ENCODE assay signal across 7 mouse cellular contexts in genomic region chr10:78352666-78353030, GRCm38 (mm10). TPM values are rescaled to one million over a fixed set of nuclear protein-coding genes. Genes with fewer than 3 reads are reported as not detected.
A peak's percentile ranks its signal among the peaks of the same experiment; 100 is the strongest.
DNase-seq lines count a peak whose midpoint lies in the region; ATAC-seq and TF ChIP-seq lines count a peak whose summit lies in the region.

No protein-coding gene starts in this region.

- DNase-seq in lung, embryonic 14.5 days = no peak
- no peak for DNase-seq in lung, postnatal 10 days
- no peak for DNase-seq in limb, embryonic 10.5 days (ENCODE audit: low spot score)
- DNase-seq in left cerebral cortex, adult 11 months (ENCODE audit: low spot score) = no peak
- no peak for DNase-seq in gastrocnemius, postnatal 25 days

- peak overlapping the region; percentile 76 for H3K27ac ChIP-seq in lung, embryonic 14.5 days (ENCODE audit: low read depth)
- no peak overlapping the region for H3K27ac ChIP-seq in embryonic fibroblast, embryonic 13.5 days (ENCODE audit: insufficient read depth, low read length)
- peak overlapping the region; percentile 94 for H3K27ac ChIP-seq in limb, embryonic 10.5 days
- peak overlapping the region; percentile 75 for H3K27ac ChIP-seq in neural tube, embryonic 15.5 days (replicated peaks)

- 17% methylated on average over 8 of the region's 8 CpGs for WGBS in lung, embryonic 14.5 days
- WGBS in limb, embryonic 10.5 days = 23% methylated on average over 8 of the region's 8 CpGs
- WGBS in neural tube, embryonic 15.5 days = 17% methylated on average over 7 of the region's 8 CpGs

- TF ChIP-seq POLR2A in embryonic fibroblast, embryonic 13.5 days (IDR thresholded peaks at IDR 0.05; ENCODE audit: low read depth, low read length) = no peak

- H3K36me3 ChIP-seq in lung, embryonic 14.5 days (ENCODE audit: insufficient read depth) = no peaks in the 10 kb centered on the region
- H3K36me3 ChIP-seq in limb, embryonic 10.5 days = no peaks in the 10 kb centered on the region
- H3K36me3 ChIP-seq in neural tube, embryonic 15.5 days = no peaks in the 10 kb centered on the region

- no peak for TF ChIP-seq CTCF in lung, embryonic 14.5 days (IDR thresholded peaks at IDR 0.05; ENCODE audit: low read depth)
- TF ChIP-seq CTCF in embryonic fibroblast, embryonic 13.5 days (IDR thresholded peaks at IDR 0.05; ENCODE audit: borderline replicate concordance, insufficient read depth, low read length) = no peak

- peak overlapping the region; percentile 90 for H3K4me3 ChIP-seq in lung, embryonic 14.5 days (ENCODE audit: low read depth, low read length)
- H3K4me3 ChIP-seq in embryonic fibroblast, embryonic 13.5 days (ENCODE audit: insufficient read depth, low read length) = peak overlapping the region; percentile 36
- peak overlapping the region; percentile 93 for H3K4me3 ChIP-seq in limb, embryonic 10.5 days
- peak overlapping the region; percentile 97 for H3K4me3 ChIP-seq in neural tube, embryonic 15.5 days (replicated peaks)

- peak overlapping the region; percentile 98 for H3K9ac ChIP-seq in lung, embryonic 14.5 days
- peak overlapping the region; percentile 100 for H3K9ac ChIP-seq in neural tube, embryonic 15.5 days (replicated peaks)

- peak overlapping the region; percentile 87 for H3K4me2 ChIP-seq in lung, embryonic 14.5 days
- H3K4me2 ChIP-seq in neural tube, embryonic 15.5 days = peak overlapping the region; percentile 76

- ATAC-seq in lung, embryonic 14.5 days (ENCODE audit: insufficient read depth) = no peak; the same call in 1 of the 2 replicates
- peak; percentile 36 for ATAC-seq in neural tube, embryonic 15.5 days (ENCODE audit: low FRiP score)

- no peaks in the 10 kb centered on the region for H3K9me3 ChIP-seq in lung, embryonic 14.5 days (ENCODE audit: low read depth, low read length)
- no peaks in the 10 kb centered on the region for H3K9me3 ChIP-seq in limb, embryonic 10.5 days (replicated peaks)
- no peaks in the 10 kb centered on the region for H3K9me3 ChIP-seq in neural tube, embryonic 15.5 days (replicated peaks)

- peaks cover 15% of the 10 kb centered on the region for H3K4me1 ChIP-seq in lung, embryonic 14.5 days (ENCODE audit: insufficient read depth)
- H3K4me1 ChIP-seq in embryonic fibroblast, embryonic 13.5 days (ENCODE audit: control insufficient read depth, insufficient read depth, low read length) = peaks cover 11% of the 10 kb centered on the region; the same call in 1 of the 2 replicates
- H3K4me1 ChIP-seq in limb, embryonic 10.5 days = peaks cover 49% of the 10 kb centered on the region
- H3K4me1 ChIP-seq in neural tube, embryonic 15.5 days = peaks cover 34% of the 10 kb centered on the region

- no peaks in the 10 kb centered on the region for H3K27me3 ChIP-seq in lung, embryonic 14.5 days (ENCODE audit: insufficient read depth, low read length)
- no peaks in the 10 kb centered on the region for H3K27me3 ChIP-seq in limb, embryonic 10.5 days (ENCODE audit: low read depth, poor library complexity, severe bottlenecking)
- no peaks in the 10 kb centered on the region for H3K27me3 ChIP-seq in neural tube, embryonic 15.5 days (replicated peaks)

RNA-seq across cellular contexts. Expression of gene Agpat3, which starts 0.4 kb away (rescaled TPM):
- polyA plus RNA-seq in lung, embryonic 14.5 days (2014; fragmentation: Nextera tagmentation; extraction: Ambion mirVana) = 59.7 and 62.1 TPM in 2 replicates
- polyA plus RNA-seq in embryonic fibroblast, embryonic 13.5 days (2011; ENCODE audit: insufficient read length, low read depth, missing spikeins) = 43.7 and 45.4 TPM in 2 replicates
- polyA plus RNA-seq in limb, embryonic 10.5 days (2016; fragmentation: Nextera tagmentation; extraction: Ambion mirVana) = 38.7 and 38.8 TPM in 2 replicates
- 77.4 and 77.6 TPM in 2 replicates for polyA plus RNA-seq in neural tube, embryonic 15.5 days (2015; fragmentation: Nextera tagmentation; extraction: Ambion mirVana)
- total RNA-seq in gastrocnemius, postnatal 25 days (2021) = 100 to 1,000 TPM; 120 to 123 TPM

Comparison
In these comparisons a context has a peak if more than half of its experiments do, and no peak if none do; other contexts are left out.
1. H3K4me3 ChIP-seq: peak in every context shown above with its lines; median percentile 97 in neural tube, embryonic 15.5 days; 93 in limb, embryonic 10.5 days; 90 in lung, embryonic 14.5 days; 36 in embryonic fibroblast, embryonic 13.5 days.